Mouse (Mus musculus): ENCODE results near the gene Celf1. TPM values are rescaled to one million over a fixed set of nuclear protein-coding genes. Genes with fewer than 3 reads are reported as not detected.

Gene Celf1
- polyA plus RNA-seq, 1 experiment from 2014 or later: 128 TPM

GRCm38 (mm10) chr2:90917233-90917998, 22.8 kb upstream of the Celf1 start:
- Histone ChIP-seq H3K9me3 (no peaks in the 10 kb centered on the region), H3K27ac (peak overlapping the region; percentile 100), H3K4me1 (peaks cover 33% of the 10 kb centered on the region), H3K4me3 (peak overlapping the region; percentile 88), H3K27me3 (ENCODE audit: insufficient read depth, poor library complexity, severe bottlenecking) (no peaks in the 10 kb centered on the region), H3K36me3 (peaks cover 26% of the 10 kb centered on the region)
- DNase-seq (ENCODE audit: low spot score): peak; percentile 85
- under 1% methylated on average over 71 of the region's 73 CpGs for WGBS

GRCm38 (mm10) chr2:90917999-90918698, 22.0 kb upstream of the Celf1 start:
- Histone ChIP-seq H3K9me3 (no peaks in the 10 kb centered on the region), H3K36me3 (peaks cover 18% of the 10 kb centered on the region), H3K4me3 (peak overlapping the region; percentile 88), H3K27me3 (ENCODE audit: insufficient read depth, poor library complexity, severe bottlenecking) (no peaks in the 10 kb centered on the region), H3K27ac (peak overlapping the region; percentile 100), H3K4me1 (peaks cover 33% of the 10 kb centered on the region)
- WGBS: 10% methylated on average over 16 of the region's 16 CpGs
- peak; percentile 88 for DNase-seq (ENCODE audit: low spot score)

GRCm38 (mm10) chr2:90921178-90921577, 19.0 kb upstream of the Celf1 start:
- Histone ChIP-seq H3K27me3 (ENCODE audit: insufficient read depth, poor library complexity, severe bottlenecking) (no peaks in the 10 kb centered on the region), H3K36me3 (no peaks in the 10 kb centered on the region), H3K4me1 (peaks cover 19% of the 10 kb centered on the region), H3K4me3 (no peak overlapping the region), H3K27ac (no peak overlapping the region), H3K9me3 (no peaks in the 10 kb centered on the region)
- WGBS: 69% methylated on average over 1 of the region's 1 CpGs
- DNase-seq (ENCODE audit: low spot score): no peak

GRCm38 (mm10) chr2:90922636-90923035, 17.5 kb upstream of the Celf1 start:
- no peak overlapping the region for H3K4me3 ChIP-seq
- peaks cover 9% of the 10 kb centered on the region for H3K4me1 ChIP-seq
- no peak overlapping the region for H3K27ac ChIP-seq
- DNase-seq (ENCODE audit: low spot score): no peak
- H3K36me3 ChIP-seq: no peaks in the 10 kb centered on the region
- WGBS: 96% methylated on average over 2 of the region's 2 CpGs
- H3K27me3 ChIP-seq (ENCODE audit: insufficient read depth, poor library complexity, severe bottlenecking): no peaks in the 10 kb centered on the region
- H3K9me3 ChIP-seq: no peaks in the 10 kb centered on the region

GRCm38 (mm10) chr2:90928566-90928965, 11.6 kb upstream of the Celf1 start:
- no peak for DNase-seq (ENCODE audit: low spot score)
- Histone ChIP-seq H3K27ac (no peak overlapping the region), H3K4me3 (no peak overlapping the region), H3K4me1 (no peaks in the 10 kb centered on the region), H3K27me3 (ENCODE audit: insufficient read depth, poor library complexity, severe bottlenecking) (peaks cover 6% of the 10 kb centered on the region; the same call in 1 of the 2 replicates), H3K9me3 (no peaks in the 10 kb centered on the region), H3K36me3 (no peaks in the 10 kb centered on the region)
- 83% methylated on average over 13 of the region's 13 CpGs for WGBS

- Histone ChIP-seq H3K27ac (no peak overlapping the region), H3K9me3 (no peaks in the 10 kb centered on the region), H3K36me3 (no peaks in the 10 kb centered on the region), H3K4me1 (no peaks in the 10 kb centered on the region), H3K4me3 (no peak overlapping the region), H3K27me3 (ENCODE audit: insufficient read depth, poor library complexity, severe bottlenecking) (peaks cover 6% of the 10 kb centered on the region; the same call in 1 of the 2 replicates)
- no peak for DNase-seq (ENCODE audit: low spot score)
- 68% methylated on average over 8 of the region's 8 CpGs for WGBS
Observed at GRCm38 (mm10) chr2:90931829-90932228, 8.4 kb upstream of the Celf1 start.

GRCm38 (mm10) chr2:90932273-90932672, 7.9 kb upstream of the Celf1 start:
- Histone ChIP-seq H3K36me3 (no peaks in the 10 kb centered on the region), H3K27me3 (ENCODE audit: insufficient read depth, poor library complexity, severe bottlenecking) (peaks cover 6% of the 10 kb centered on the region; the same call in 1 of the 2 replicates), H3K27ac (no peak overlapping the region), H3K4me3 (no peak overlapping the region), H3K4me1 (no peaks in the 10 kb centered on the region), H3K9me3 (no peaks in the 10 kb centered on the region)
- DNase-seq (ENCODE audit: low spot score): no peak
- WGBS: 66% methylated on average over 2 of the region's 2 CpGs

- Histone ChIP-seq H3K4me3 (no peak overlapping the region), H3K27me3 (ENCODE audit: insufficient read depth, poor library complexity, severe bottlenecking) (no peaks in the 10 kb centered on the region), H3K9me3 (no peaks in the 10 kb centered on the region), H3K27ac (no peak overlapping the region), H3K4me1 (peaks cover 24% of the 10 kb centered on the region), H3K36me3 (no peaks in the 10 kb centered on the region)
- 66% methylated on average over 3 of the region's 3 CpGs for WGBS
- DNase-seq (ENCODE audit: low spot score): no peak
Observed at GRCm38 (mm10) chr2:90938362-90938761, 1.8 kb upstream of the Celf1 start.

- 52% methylated on average over 8 of the region's 8 CpGs for WGBS
Observed at GRCm38 (mm10) chr2:90939750-90940149, 432 bp upstream of the Celf1 start.

GRCm38 (mm10) chr2:90941744-90942143, 1.6 kb downstream of the Celf1 start:
- H3K4me1 ChIP-seq: peaks cover 25% of the 10 kb centered on the region
- H3K27me3 ChIP-seq (ENCODE audit: insufficient read depth, poor library complexity, severe bottlenecking): no peaks in the 10 kb centered on the region
- no peak overlapping the region for H3K27ac ChIP-seq
- DNase-seq (ENCODE audit: low spot score): no peak
- H3K4me3 ChIP-seq: peak overlapping the region; percentile 99
- H3K9me3 ChIP-seq: no peaks in the 10 kb centered on the region
- peaks cover 3% of the 10 kb centered on the region; the same call in 1 of the 2 replicates for H3K36me3 ChIP-seq
- WGBS: 65% methylated on average over 2 of the region's 2 CpGs

More at GRCm38 (mm10) chr2:90939750-90940149, 432 bp upstream of the Celf1 start:
- H3K27me3 ChIP-seq (ENCODE audit: insufficient read depth, poor library complexity, severe bottlenecking): no peaks in the 10 kb centered on the region
- H3K4me3 ChIP-seq: peak overlapping the region; percentile 99
- no peaks in the 10 kb centered on the region for H3K36me3 ChIP-seq
- H3K27ac ChIP-seq: peak overlapping the region; percentile 98
- no peak for DNase-seq (ENCODE audit: low spot score)
- H3K9me3 ChIP-seq: no peaks in the 10 kb centered on the region
- H3K4me1 ChIP-seq: peaks cover 25% of the 10 kb centered on the region

- H3K36me3 ChIP-seq: peaks cover 12% of the 10 kb centered on the region
- 86% methylated on average over 5 of the region's 5 CpGs for WGBS
- DNase-seq (ENCODE audit: low spot score): no peak
Observed at GRCm38 (mm10) chr2:90950149-90950548, 10.0 kb downstream of the Celf1 start.

GRCm38 (mm10) chr2:90950582-90951194, 10.5 kb downstream of the Celf1 start:
- Histone ChIP-seq H3K27ac (no peak overlapping the region), H3K9me3 (no peaks in the 10 kb centered on the region), H3K4me3 (no peak overlapping the region), H3K27me3 (ENCODE audit: insufficient read depth, poor library complexity, severe bottlenecking) (no peaks in the 10 kb centered on the region), H3K4me1 (peaks cover 20% of the 10 kb centered on the region), H3K36me3 (peaks cover 12% of the 10 kb centered on the region)
- DNase-seq (ENCODE audit: low spot score): no peak

More at GRCm38 (mm10) chr2:90950149-90950548, 10.0 kb downstream of the Celf1 start:
- Histone ChIP-seq H3K27me3 (ENCODE audit: insufficient read depth, poor library complexity, severe bottlenecking) (no peaks in the 10 kb centered on the region), H3K4me1 (peaks cover 17% of the 10 kb centered on the region), H3K9me3 (no peaks in the 10 kb centered on the region), H3K27ac (no peak overlapping the region), H3K4me3 (no peak overlapping the region)

GRCm38 (mm10) chr2:90953461-90953860, 13.3 kb downstream of the Celf1 start:
- no peak for DNase-seq (ENCODE audit: low spot score)
- Histone ChIP-seq H3K36me3 (peaks cover 12% of the 10 kb centered on the region), H3K9me3 (no peaks in the 10 kb centered on the region), H3K27me3 (ENCODE audit: insufficient read depth, poor library complexity, severe bottlenecking) (no peaks in the 10 kb centered on the region), H3K4me3 (no peak overlapping the region), H3K4me1 (peaks cover 25% of the 10 kb centered on the region), H3K27ac (no peak overlapping the region)
- 83% methylated on average over 3 of the region's 3 CpGs for WGBS

Measured in heart, embryonic 10.5 days (tissue).